Comparison of ENCODE assay signal across 28 mouse cellular contexts in the genomic region with DNA sequence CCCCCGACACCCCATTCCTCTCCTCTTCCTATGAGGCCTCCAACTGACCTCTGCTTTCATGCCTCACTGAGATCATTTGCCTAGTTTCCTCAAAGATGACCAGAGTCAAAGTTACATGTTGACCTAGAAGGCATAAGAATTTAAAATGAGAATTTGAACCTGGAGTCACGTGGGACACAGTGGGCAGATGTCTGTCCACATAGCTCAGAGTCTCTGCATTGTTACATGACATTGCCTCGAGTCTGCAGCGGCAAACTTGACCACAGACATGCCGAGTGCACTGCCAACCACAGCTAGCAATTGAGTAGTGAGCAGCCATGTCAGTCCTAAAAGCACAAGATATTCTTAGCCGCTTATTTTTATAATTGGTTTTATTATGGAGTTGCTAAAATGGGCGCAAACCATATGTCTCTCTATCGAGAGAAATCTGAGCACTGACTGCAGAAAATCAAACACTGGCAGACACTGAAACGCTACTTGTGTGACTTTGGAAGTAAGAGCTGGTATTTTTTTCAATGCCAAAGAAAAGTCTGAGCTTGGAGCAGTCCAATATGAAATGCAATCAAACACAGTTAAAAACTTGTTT.
A peak's percentile ranks its signal among the peaks of the same experiment; 100 is the strongest.
DNase-seq lines count a peak whose midpoint lies in the region; ATAC-seq and TF ChIP-seq lines count a peak whose summit lies in the region.
"Had no signal": no experiment of that assay in that cellular context is flagged by ENCODE, and none has a peak within 500 bp of the region (broad histone marks: within the 10 kb centered on the region; RNA-seq: fewer than 3 reads in every experiment).

No protein-coding gene starts in this region.

- H3K9ac ChIP-seq in forebrain, postnatal 0 days, result no peak overlapping the region
- no peak overlapping the region for H3K9ac ChIP-seq in forebrain, embryonic 16.5 days (replicated peaks; ENCODE audit: low read depth, low read length)
- H3K9ac ChIP-seq: embryonic facial prominence, embryonic 15.5 days; forebrain, embryonic 12.5 days; heart, embryonic 13.5 days; kidney, embryonic 15.5 days; limb, embryonic 13.5 days; lung, embryonic 15.5 days; midbrain, embryonic 12.5 days; neural tube, embryonic 13.5 days had no signal

- intact Hi-C loops in heart, postnatal 25 days (cut with DNase I), result no loop called here

- no peaks in the 10 kb centered on the region for H3K9me3 ChIP-seq in forebrain, postnatal 0 days (ENCODE audit: low read length)
- H3K9me3 ChIP-seq in forebrain, embryonic 16.5 days (ENCODE audit: control insufficient read depth, low read length), result no peaks in the 10 kb centered on the region
- H3K9me3 ChIP-seq: embryonic facial prominence, embryonic 15.5 days; forebrain, embryonic 12.5 days; heart, embryonic 13.5 days; kidney, embryonic 15.5 days; limb, embryonic 13.5 days; lung, embryonic 15.5 days; midbrain, embryonic 12.5 days; neural tube, embryonic 13.5 days had no signal

- no peaks in the 10 kb centered on the region for H3K36me3 ChIP-seq in forebrain, postnatal 0 days (ENCODE audit: insufficient read depth)
- H3K36me3 ChIP-seq in forebrain, embryonic 16.5 days (ENCODE audit: control insufficient read depth, insufficient read depth), result no peaks in the 10 kb centered on the region
- H3K36me3 ChIP-seq: embryonic facial prominence, embryonic 15.5 days; forebrain, embryonic 12.5 days; heart, embryonic 13.5 days; kidney, embryonic 15.5 days; limb, embryonic 13.5 days; lung, embryonic 15.5 days; midbrain, embryonic 12.5 days; neural tube, embryonic 13.5 days had no signal

- no peaks in the 10 kb centered on the region for H3K4me1 ChIP-seq in forebrain, postnatal 0 days (ENCODE audit: insufficient read depth)
- 0 out of 2 replicates have a peak, but pooled peaks cover 3% of the 10 kb centered on the region for H3K4me1 ChIP-seq in forebrain, embryonic 16.5 days (replicated peaks; ENCODE audit: control insufficient read depth, insufficient read depth, low read length)
- H3K4me1 ChIP-seq: embryonic facial prominence, embryonic 15.5 days; forebrain, embryonic 12.5 days; heart, embryonic 13.5 days; kidney, embryonic 15.5 days; limb, embryonic 13.5 days; lung, embryonic 15.5 days; midbrain, embryonic 12.5 days; neural tube, embryonic 13.5 days had no signal

- ATAC-seq in forebrain, postnatal 0 days, result no peak; the same call in 1 of the 2 replicates
- ATAC-seq in forebrain, embryonic 16.5 days, result no peak
- ATAC-seq in megakaryocyte-erythroid progenitor cell, adult 5-6 weeks (replicated peaks; ENCODE audit: low FRiP score, low TSS enrichment, poor library complexity, severe bottlenecking), result no peak
- ATAC-seq: hindbrain, embryonic 16.5 days had no signal

- WGBS in forebrain, postnatal 0 days, result 68% methylated on average over 9 of the region's 9 CpGs
- WGBS in forebrain, embryonic 16.5 days, result 74% methylated on average over 9 of the region's 9 CpGs

- TF ChIP-seq CTCF in forebrain, postnatal 0 days (IDR thresholded peaks at IDR 0.05; ENCODE audit: low read depth), result no peak
- TF ChIP-seq CTCF in layer of hippocampus, adult 2 months (conservative IDR thresholded peaks at IDR 0.05), result no peak

- no peak overlapping the region for H3K4me2 ChIP-seq in forebrain, postnatal 0 days (ENCODE audit: low read depth)
- no peak overlapping the region for H3K4me2 ChIP-seq in forebrain, embryonic 16.5 days (ENCODE audit: low read length)
- H3K4me2 ChIP-seq: embryonic facial prominence, embryonic 15.5 days; forebrain, embryonic 12.5 days; heart, embryonic 13.5 days; kidney, embryonic 15.5 days; limb, embryonic 13.5 days; liver, embryonic 11.5 days; lung, embryonic 15.5 days; midbrain, embryonic 12.5 days; neural tube, embryonic 13.5 days had no signal

- H3K4me3 ChIP-seq in forebrain, postnatal 0 days (ENCODE audit: low read depth, low read length), result no peak overlapping the region
- no peak overlapping the region for H3K4me3 ChIP-seq in forebrain, embryonic 16.5 days (replicated peaks; ENCODE audit: low read length)
- no peak overlapping the region for H3K4me3 ChIP-seq in layer of hippocampus, adult 2 months
- H3K4me3 ChIP-seq: embryonic facial prominence, embryonic 15.5 days; forebrain, embryonic 12.5 days; heart, adult 2 months; heart, embryonic 13.5 days; kidney, embryonic 15.5 days; limb, embryonic 13.5 days; lung, embryonic 15.5 days; midbrain, embryonic 12.5 days; neural tube, embryonic 13.5 days had no signal

- H3K27me3 ChIP-seq in forebrain, postnatal 0 days (ENCODE audit: insufficient read depth, low read length), result no peaks in the 10 kb centered on the region
- no peaks in the 10 kb centered on the region; the same call in 1 of the 2 replicates for H3K27me3 ChIP-seq in forebrain, embryonic 16.5 days (replicated peaks; ENCODE audit: control insufficient read depth, insufficient read depth, low read length)
- H3K27me3 ChIP-seq: embryonic facial prominence, embryonic 15.5 days; forebrain, embryonic 12.5 days; heart, embryonic 13.5 days; kidney, embryonic 15.5 days; limb, embryonic 13.5 days; lung, embryonic 15.5 days; midbrain, embryonic 12.5 days; neural tube, embryonic 13.5 days had no signal

- DNase-seq in forebrain, postnatal 0 days, result peak; percentile 20
- peak; percentile 12 to 24 for DNase-seq in layer of hippocampus, adult 2 months (ENCODE audit: low spot score in 2 of 2)
- DNase-seq in layer of hippocampus, adult 9-10 months (ENCODE audit: low spot score), result no peak
- DNase-seq in right cerebral cortex, adult 18-20 months, result peak; percentile 14
- no peak for DNase-seq in right cerebral cortex, postnatal 4 days
- DNase-seq in heart, postnatal 25 days (ENCODE audit: low spot score), result no peak
- DNase-seq: adrenal gland, postnatal 25 days; cerebellum, adult 18-20 months; cerebellum, postnatal 10 days; gastrocnemius, postnatal 36 days; heart, adult 2 months; heart, postnatal 14 days; kidney, adult 18-20 months; kidney, postnatal 25 days; lung, postnatal 36 days; thymus, postnatal 14 days had no signal

- no peak overlapping the region for H3K27ac ChIP-seq in forebrain, postnatal 0 days (ENCODE audit: low read depth, low read length)
- no peak overlapping the region for H3K27ac ChIP-seq in forebrain, embryonic 16.5 days (ENCODE audit: low read length)
- H3K27ac ChIP-seq in layer of hippocampus, adult 2 months, result no peak overlapping the region
- H3K27ac ChIP-seq: embryonic facial prominence, embryonic 15.5 days; forebrain, embryonic 12.5 days; heart, adult 2 months; heart, embryonic 13.5 days; kidney, embryonic 15.5 days; limb, embryonic 13.5 days; lung, embryonic 15.5 days; midbrain, embryonic 12.5 days; neural tube, embryonic 13.5 days had no signal

Comparison
In these comparisons a context has a peak if more than half of its experiments do, and no peak if none do; other contexts are left out.
1. DNase-seq: peak in forebrain, postnatal 0 days (single experiment), layer of hippocampus, adult 2 months (2 of 2) and right cerebral cortex, adult 18-20 months (single experiment); none in layer of hippocampus, adult 9-10 months (single experiment), right cerebral cortex, postnatal 4 days (single experiment) and heart, postnatal 25 days (single experiment).